Mouse (Mus musculus): ENCODE measurements around the gene Mrpl33. TPM values are rescaled to one million over a fixed set of nuclear protein-coding genes. Genes with fewer than 3 reads are reported as not detected.
"Not testable (repeated sequence)": the region's sequence is repeated elsewhere in the genome, so short reads cannot be mapped to it uniquely, and the experiment has no call there.

Gene Mrpl33
- polyA plus RNA-seq, 1 experiment from 2014 or later = 279 TPM

DNA sequence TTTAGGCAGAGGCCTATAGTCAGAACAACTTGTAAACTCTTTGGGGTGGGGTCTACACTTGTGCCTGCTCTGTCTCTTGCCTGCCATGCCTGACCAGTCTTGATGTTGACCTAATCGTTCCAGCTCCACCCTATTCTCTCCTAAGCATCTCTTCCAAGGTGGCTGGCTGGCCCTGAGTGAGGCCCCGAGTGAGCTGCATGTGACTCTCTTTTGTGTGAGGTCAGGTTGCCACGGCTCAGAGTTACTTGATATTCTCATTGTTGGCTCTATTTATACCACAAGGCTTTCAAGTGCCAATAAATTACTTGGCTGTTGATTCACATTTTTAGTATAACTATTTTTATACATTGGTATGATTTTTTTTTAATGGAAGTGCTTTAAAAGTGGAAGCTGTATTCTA lies 30.4 kb downstream of the Mrpl33 start:
- Histone ChIP-seq H3K36me3 (peaks cover 14% of the 10 kb centered on the region), H3K4me2 (no peak overlapping the region), H3K9me3 (no peaks in the 10 kb centered on the region), H3K27ac (no peak overlapping the region), H3K4me1 (peaks cover 31% of the 10 kb centered on the region), H3K9ac (no peak overlapping the region), H3K4me3 (no peak overlapping the region), H3K27me3 (no peaks in the 10 kb centered on the region)
- 42% methylated on average over 3 of the region's 3 CpGs for WGBS
- no peak for ATAC-seq (ENCODE audit: insufficient number of reproducible peaks, insufficient read depth, low FRiP score, low TSS enrichment, low read depth)

DNA sequence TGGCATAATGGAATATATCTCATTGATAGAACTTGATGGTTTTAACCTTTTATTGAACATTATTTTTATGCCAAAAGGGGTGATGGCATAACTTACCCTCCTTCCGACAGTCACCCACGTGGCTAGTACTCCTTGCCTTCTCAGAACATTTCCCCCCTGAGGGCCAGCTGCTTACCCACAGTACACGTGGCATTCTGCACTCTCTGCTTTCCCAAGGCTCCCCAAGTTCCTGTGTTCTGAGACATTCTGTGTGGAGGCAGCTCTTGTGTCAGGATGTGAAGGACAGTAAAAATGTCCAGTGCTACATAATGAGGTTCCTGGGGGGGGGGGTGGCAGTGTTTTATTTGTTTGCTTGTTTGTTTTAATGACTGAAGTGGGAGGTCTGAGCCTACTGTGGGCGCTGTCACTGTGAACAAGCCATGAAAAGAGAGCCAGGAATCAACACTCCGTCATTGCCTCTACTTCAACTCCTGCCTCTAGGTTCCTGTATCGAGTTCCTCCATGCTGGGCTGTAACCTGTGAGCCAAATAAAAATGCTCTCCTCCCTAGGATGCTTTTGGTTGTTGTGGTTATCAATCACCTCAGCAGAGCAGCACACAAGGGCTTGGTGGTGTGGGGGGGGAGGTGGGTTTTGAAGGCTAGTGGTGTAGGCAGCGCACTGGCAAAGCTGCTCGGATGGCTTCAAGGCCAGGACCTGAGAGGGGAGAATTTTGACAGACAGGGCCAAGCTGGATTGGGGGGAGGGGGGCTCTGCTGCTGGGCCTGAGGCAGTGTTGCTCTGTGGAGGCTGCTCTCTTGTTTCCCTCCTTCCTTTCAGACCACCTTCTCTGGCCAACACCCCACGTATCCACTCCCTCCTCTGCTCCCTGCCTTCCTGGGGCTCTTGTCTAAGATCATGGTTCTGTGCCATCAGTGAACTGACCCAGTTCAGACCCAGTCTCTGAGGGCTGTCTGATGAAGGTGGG lies 31.1 kb downstream of the Mrpl33 start:
- peaks cover 31% of the 10 kb centered on the region for H3K4me1 ChIP-seq
- no peak overlapping the region for H3K4me3 ChIP-seq
- WGBS = 57% methylated on average over 9 of the region's 9 CpGs
- ATAC-seq (ENCODE audit: insufficient number of reproducible peaks, insufficient read depth, low FRiP score, low TSS enrichment, low read depth) = no peak
- H3K9ac ChIP-seq = no peak overlapping the region
- H3K36me3 ChIP-seq = peaks cover 10% of the 10 kb centered on the region; the same call in 1 of the 2 replicates
- H3K27ac ChIP-seq = no peak overlapping the region
- no peaks in the 10 kb centered on the region for H3K9me3 ChIP-seq
- H3K4me2 ChIP-seq = no peak overlapping the region
- no peaks in the 10 kb centered on the region for H3K27me3 ChIP-seq

DNA sequence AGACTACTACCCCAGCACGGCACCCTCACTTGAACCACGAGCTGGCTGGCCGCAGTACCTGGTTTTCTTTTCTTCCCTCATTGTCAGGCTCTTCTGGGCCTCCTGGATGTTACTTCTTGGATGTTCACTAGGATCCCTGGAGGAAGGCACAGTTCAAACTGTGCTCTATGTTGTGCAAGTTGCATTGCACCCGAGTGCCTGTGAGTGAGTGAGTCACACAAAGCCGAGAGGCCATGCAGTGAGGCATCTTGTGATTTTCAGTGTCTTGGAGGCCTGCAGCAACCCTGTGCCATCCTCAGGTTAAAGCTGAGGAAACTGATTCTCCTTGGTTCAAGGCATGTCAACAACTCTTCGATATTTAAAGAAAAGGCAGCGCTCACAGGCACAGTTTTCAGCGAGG lies 31.8 kb downstream of the Mrpl33 start:
- Histone ChIP-seq H3K27ac (no peak overlapping the region), H3K4me2 (no peak overlapping the region), H3K4me3 (no peak overlapping the region), H3K9ac (no peak overlapping the region), H3K9me3 (no peaks in the 10 kb centered on the region), H3K4me1 (peaks cover 31% of the 10 kb centered on the region), H3K36me3 (peaks cover 6% of the 10 kb centered on the region; the same call in 1 of the 2 replicates), H3K27me3 (no peaks in the 10 kb centered on the region)
- WGBS = 84% methylated on average over 8 of the region's 8 CpGs
- no peak for ATAC-seq (ENCODE audit: insufficient number of reproducible peaks, insufficient read depth, low FRiP score, low TSS enrichment, low read depth)

DNA sequence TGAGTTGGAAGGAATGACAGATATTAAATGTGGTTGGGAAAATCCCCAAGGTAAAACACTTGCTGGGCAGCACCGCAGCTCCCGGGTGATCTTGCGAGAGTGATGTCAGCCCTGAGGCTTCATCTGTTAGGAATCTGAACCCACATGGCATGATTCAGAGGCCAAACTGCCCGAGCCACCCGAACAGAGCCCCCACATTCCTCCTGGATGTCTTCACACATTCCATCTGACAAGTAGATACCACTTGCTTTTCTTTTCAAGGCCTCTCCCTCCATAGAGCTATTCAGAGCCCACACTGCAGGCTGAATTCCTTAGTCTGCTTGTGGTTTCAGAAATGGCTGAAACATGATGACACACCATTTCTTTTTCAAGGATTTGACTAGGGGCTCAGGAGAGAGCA lies 33.3 kb downstream of the Mrpl33 start:
- no peak overlapping the region for H3K4me3 ChIP-seq
- peaks cover 6% of the 10 kb centered on the region; the same call in 1 of the 2 replicates for H3K36me3 ChIP-seq
- peak overlapping the region; percentile 85 for H3K27ac ChIP-seq
- no peak for ATAC-seq (ENCODE audit: insufficient number of reproducible peaks, insufficient read depth, low FRiP score, low TSS enrichment, low read depth)
- H3K9me3 ChIP-seq = no peaks in the 10 kb centered on the region
- H3K27me3 ChIP-seq = no peaks in the 10 kb centered on the region
- peaks cover 31% of the 10 kb centered on the region for H3K4me1 ChIP-seq
- WGBS = 20% methylated on average over 5 of the region's 5 CpGs
- H3K4me2 ChIP-seq = no peak overlapping the region
- no peak overlapping the region for H3K9ac ChIP-seq

DNA sequence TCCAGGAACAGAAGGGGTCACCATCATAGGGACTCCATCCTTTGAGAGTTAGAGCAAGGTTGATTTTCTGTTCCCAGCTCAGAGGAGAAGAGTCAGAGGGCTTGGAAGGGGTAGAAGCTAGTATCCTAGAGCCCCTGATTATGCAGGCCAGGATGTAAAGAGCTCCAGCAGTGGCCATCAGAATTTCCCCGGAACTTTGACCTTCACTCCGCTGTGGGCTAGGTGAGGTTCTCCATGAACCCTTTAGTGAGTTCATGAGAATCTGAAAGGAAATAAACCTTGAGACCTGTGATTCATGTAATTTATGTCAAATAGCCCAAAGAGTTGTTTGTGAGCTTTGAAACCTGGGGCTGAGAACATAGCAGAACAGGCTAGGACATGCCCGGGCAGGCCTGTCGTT lies 34.4 kb downstream of the Mrpl33 start:
- H3K27ac ChIP-seq = 0 out of 2 replicates have a peak overlapping the region, but pooled peaks have one; percentile 85
- H3K4me2 ChIP-seq; H3K4me3 ChIP-seq; H3K27me3 ChIP-seq; H3K9ac ChIP-seq; ATAC-seq (ENCODE audit: insufficient number of reproducible peaks, insufficient read depth, low FRiP score, low TSS enrichment, low read depth); H3K9me3 ChIP-seq; H3K36me3 ChIP-seq: not testable (repeated sequence)
- 92% methylated on average over 4 of the region's 4 CpGs for WGBS
- H3K4me1 ChIP-seq = peaks cover 31% of the 10 kb centered on the region

DNA sequence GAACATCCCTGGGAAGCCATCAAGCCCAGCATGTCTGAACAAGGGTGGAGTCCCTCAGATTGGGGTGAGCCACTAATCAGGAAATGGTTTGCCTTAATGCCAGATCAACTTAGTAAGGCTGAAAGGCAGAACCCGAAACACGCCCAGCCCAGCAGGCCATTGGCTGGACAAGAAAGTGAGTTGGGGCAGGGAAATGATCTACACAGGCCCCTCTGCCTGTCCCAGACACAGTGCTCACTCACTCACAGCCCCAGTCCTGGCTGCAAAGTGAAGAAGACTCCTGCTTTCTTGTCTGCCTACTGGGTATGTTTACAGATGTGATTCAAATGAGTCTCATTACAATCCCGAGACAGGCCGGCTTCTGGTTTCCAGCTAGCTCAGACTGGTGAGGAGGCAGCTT lies 37.4 kb downstream of the Mrpl33 start:
- Histone ChIP-seq H3K4me1 (peaks cover 17% of the 10 kb centered on the region), H3K27me3 (no peaks in the 10 kb centered on the region), H3K4me3 (no peak overlapping the region), H3K27ac (peak overlapping the region; percentile 1; the same call in 1 of the 2 replicates), H3K4me2 (no peak overlapping the region), H3K9ac (no peak overlapping the region), H3K36me3 (peaks cover 6% of the 10 kb centered on the region; the same call in 1 of the 2 replicates), H3K9me3 (no peaks in the 10 kb centered on the region)
- no peak for ATAC-seq (ENCODE audit: insufficient number of reproducible peaks, insufficient read depth, low FRiP score, low TSS enrichment, low read depth)
- 52% methylated on average over 4 of the region's 4 CpGs for WGBS

DNA sequence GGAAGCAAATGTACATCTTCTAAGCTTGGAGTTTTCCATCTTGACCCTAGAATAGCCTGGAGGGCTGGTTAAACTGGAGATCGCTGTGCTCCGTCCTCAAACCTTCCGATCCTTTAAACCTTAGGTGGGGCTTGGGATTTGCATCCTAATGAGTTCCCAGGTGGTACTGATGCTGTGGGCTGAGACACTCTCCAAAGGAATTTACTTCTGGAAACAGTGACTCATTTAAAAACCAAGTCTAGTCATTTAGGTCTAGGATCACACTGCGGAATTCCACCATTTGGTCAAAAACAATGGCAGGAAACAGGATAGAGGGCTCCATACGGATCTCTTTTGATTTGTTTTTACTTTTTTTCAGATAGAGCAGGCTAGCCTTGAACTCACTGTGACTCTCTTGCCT lies 37.9 kb downstream of the Mrpl33 start:
- no peak overlapping the region for H3K4me3 ChIP-seq
- ATAC-seq (ENCODE audit: insufficient number of reproducible peaks, insufficient read depth, low FRiP score, low TSS enrichment, low read depth) = no peak

DNA sequence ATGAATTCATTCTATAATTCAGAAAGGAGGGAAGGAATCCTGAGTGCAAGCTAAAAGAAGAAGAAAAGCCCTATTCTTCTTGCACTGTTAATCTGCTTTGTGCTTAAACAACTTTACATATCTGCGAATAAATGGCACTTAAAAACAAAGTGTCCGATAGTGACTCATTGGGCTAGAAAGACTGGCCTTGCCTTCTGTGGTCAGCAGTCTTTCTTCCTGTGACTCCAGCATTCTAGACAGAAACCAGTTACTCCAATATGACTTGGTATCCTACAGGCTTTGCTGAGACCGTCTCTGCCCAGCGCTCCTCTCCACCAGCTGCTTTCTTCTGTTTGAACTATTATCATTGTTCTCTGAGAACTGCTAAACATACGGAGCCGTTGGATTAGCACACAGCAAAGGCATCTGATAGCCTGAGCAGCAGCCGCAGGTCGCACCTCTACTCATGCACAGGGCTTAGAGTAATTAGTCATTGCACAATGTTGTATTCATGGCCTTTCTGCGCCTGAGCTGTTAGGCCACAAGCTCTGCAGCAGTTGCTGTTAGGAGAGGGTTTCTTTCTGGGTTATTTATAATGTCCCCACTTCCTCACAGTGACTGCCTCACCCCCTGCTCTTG lies 40.0 kb downstream of the Mrpl33 start:
- Histone ChIP-seq H3K4me2 (no peak overlapping the region), H3K4me3 (no peak overlapping the region), H3K36me3 (peaks cover 19% of the 10 kb centered on the region), H3K27me3 (no peaks in the 10 kb centered on the region), H3K4me1 (no peaks in the 10 kb centered on the region; the same call in 1 of the 2 replicates), H3K9ac (no peak overlapping the region), H3K27ac (no peak overlapping the region), H3K9me3 (no peaks in the 10 kb centered on the region)
- 68% methylated on average over 9 of the region's 9 CpGs for WGBS
- no peak for ATAC-seq (ENCODE audit: insufficient number of reproducible peaks, insufficient read depth, low FRiP score, low TSS enrichment, low read depth)

More for the DNA sequence above, 37.9 kb downstream of the Mrpl33 start:
- H3K27me3 ChIP-seq = no peaks in the 10 kb centered on the region
- H3K9ac ChIP-seq = no peak overlapping the region
- peaks cover 6% of the 10 kb centered on the region; the same call in 1 of the 2 replicates for H3K36me3 ChIP-seq
- no peaks in the 10 kb centered on the region for H3K9me3 ChIP-seq
- H3K4me1 ChIP-seq = peaks cover 13% of the 10 kb centered on the region
- no peak overlapping the region for H3K4me2 ChIP-seq
- 60% methylated on average over 5 of the region's 5 CpGs for WGBS
- no peak overlapping the region for H3K27ac ChIP-seq

DNA sequence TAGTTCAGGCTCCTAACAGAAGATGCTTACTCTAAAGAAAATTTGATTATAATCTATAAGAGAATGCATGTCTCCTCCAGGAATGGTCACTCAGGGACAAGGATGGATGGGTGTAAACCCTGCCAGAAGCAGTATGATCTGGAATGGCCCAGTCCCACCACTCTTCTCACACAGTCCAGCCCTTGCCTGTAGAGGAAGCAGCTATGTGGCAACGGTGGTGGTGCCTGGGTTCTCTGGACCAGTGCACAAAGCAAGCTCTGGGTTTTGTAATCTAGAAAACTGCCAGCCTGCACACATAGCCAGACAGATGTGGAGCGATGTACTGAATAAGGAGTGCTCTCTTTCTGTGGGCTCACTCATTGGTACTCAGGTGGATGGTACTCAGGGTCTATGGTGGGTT lies 43.8 kb downstream of the Mrpl33 start:
- H3K27me3 ChIP-seq = no peaks in the 10 kb centered on the region
- H3K4me2 ChIP-seq = no peak overlapping the region
- ATAC-seq (ENCODE audit: insufficient number of reproducible peaks, insufficient read depth, low FRiP score, low TSS enrichment, low read depth) = no peak
- 95% methylated on average over 2 of the region's 2 CpGs for WGBS
- no peak overlapping the region for H3K4me3 ChIP-seq
- no peak overlapping the region for H3K27ac ChIP-seq
- no peaks in the 10 kb centered on the region; the same call in 1 of the 2 replicates for H3K4me1 ChIP-seq
- H3K9ac ChIP-seq = no peak overlapping the region
- H3K9me3 ChIP-seq = no peaks in the 10 kb centered on the region
- peaks cover 14% of the 10 kb centered on the region; the same call in 1 of the 2 replicates for H3K36me3 ChIP-seq

DNA sequence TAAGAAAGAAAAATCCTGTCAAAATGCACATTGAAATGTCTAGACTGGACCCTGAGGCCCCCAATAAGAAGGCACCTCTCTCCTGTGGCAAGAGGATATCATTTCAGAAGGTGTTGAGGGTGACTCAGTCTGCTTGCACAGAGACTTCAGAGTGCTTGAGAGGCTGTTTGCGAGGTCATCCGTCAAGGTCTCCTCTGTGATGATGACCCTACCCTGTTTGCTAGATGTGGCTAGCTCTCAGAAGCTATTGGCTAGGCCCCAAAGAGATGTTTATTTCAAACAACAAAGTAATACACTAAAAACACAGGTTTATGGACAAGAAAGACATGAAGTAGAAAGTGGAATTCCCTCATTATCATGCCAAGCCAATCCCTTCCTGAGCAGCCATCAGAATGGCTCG lies 45.6 kb downstream of the Mrpl33 start:
- WGBS = 94% methylated on average over 3 of the region's 3 CpGs
- Histone ChIP-seq H3K9ac (no peak overlapping the region), H3K36me3 (peaks cover 14% of the 10 kb centered on the region; the same call in 1 of the 2 replicates), H3K27ac (no peak overlapping the region), H3K4me1 (no peaks in the 10 kb centered on the region), H3K9me3 (no peaks in the 10 kb centered on the region), H3K4me2 (no peak overlapping the region), H3K4me3 (no peak overlapping the region), H3K27me3 (no peaks in the 10 kb centered on the region)
- no peak for ATAC-seq (ENCODE audit: insufficient number of reproducible peaks, insufficient read depth, low FRiP score, low TSS enrichment, low read depth)

DNA sequence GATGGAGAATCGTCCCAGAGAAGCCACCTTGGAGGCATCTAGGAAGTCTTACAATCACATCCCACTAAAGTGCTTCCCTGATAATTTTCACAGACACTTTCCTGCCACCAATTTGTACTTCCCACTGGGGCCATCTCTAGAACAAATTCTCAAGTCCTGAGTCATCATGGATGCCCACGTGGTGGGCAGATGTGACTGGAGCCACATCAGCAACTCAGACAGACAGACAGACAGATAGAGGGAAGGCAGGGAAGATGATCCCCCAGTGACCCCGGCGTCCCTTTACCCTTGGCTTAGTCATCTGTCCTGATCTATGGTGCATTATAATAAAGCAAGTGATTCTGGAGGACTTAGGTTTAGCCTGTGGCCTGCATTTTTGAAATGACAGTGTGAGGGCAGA lies 47.5 kb downstream of the Mrpl33 start:
- H3K9ac ChIP-seq = no peak overlapping the region
- no peak overlapping the region for H3K27ac ChIP-seq
- H3K27me3 ChIP-seq = no peaks in the 10 kb centered on the region
- 84% methylated on average over 4 of the region's 4 CpGs for WGBS
- H3K4me1 ChIP-seq = no peaks in the 10 kb centered on the region
- H3K4me3 ChIP-seq = no peak overlapping the region
- no peaks in the 10 kb centered on the region for H3K9me3 ChIP-seq
- H3K4me2 ChIP-seq = no peak overlapping the region
- peaks cover 14% of the 10 kb centered on the region; the same call in 1 of the 2 replicates for H3K36me3 ChIP-seq
- no peak for ATAC-seq (ENCODE audit: insufficient number of reproducible peaks, insufficient read depth, low FRiP score, low TSS enrichment, low read depth)
